Mouse (Mus musculus) neural tube, embryonic 14.5 days (tissue): Measurements from ENCODE around the gene Xrcc4. TPM values are rescaled to one million over a fixed set of nuclear protein-coding genes. Genes with fewer than 3 reads are reported as not detected.

Experiments used
- ATAC-seq: fragments of 200-750 bp; cut with Nextera tagmentation; 2 replicates; pipeline ENCODE4 v1.8.0; 2017; ENCODE audit warnings: low read depth, mild to moderate bottlenecking, moderate TSS enrichment, moderate library complexity
- H3K27ac ChIP-seq: fragments of 300-500 bp; sonication (generic); 2 replicates; pipeline ENCODE4 v1.5.1; 2014; ENCODE audit warnings: low read depth, mild to moderate bottlenecking, control low read depth, low read length, moderate library complexity, mixed read lengths
- H3K27me3 ChIP-seq: fragments of 300-500 bp; sonication (generic); 2 replicates; pipeline ENCODE4 v1.6.1; 2014; ENCODE audit warnings: low read length; ENCODE audit not compliant: control insufficient read depth, insufficient read depth
- H3K36me3 ChIP-seq: fragments of 300-500 bp; sonication (generic); 2 replicates; pipeline ENCODE4 v1.6.1; 2014; ENCODE audit warnings: low read length, mixed read lengths; ENCODE audit not compliant: control insufficient read depth, insufficient read depth
- H3K4me1 ChIP-seq: fragments of 300-500 bp; sonication (generic); 2 replicates; pipeline ENCODE4 v1.6.1; 2014; ENCODE audit warnings: low read length; ENCODE audit not compliant: control insufficient read depth, insufficient read depth
- H3K4me2 ChIP-seq: fragments of 300-500 bp; sonication (generic); 2 replicates; pipeline ENCODE4 v1.6.1; 2014; ENCODE audit warnings: mild to moderate bottlenecking, low read depth, low read length, control low read depth
- H3K4me3 ChIP-seq: fragments of 300-500 bp; sonication (generic); 2 replicates; pipeline ENCODE4 v1.5.1; 2014; ENCODE audit warnings: low read depth, low read length, control low read depth, mixed read lengths
- H3K9ac ChIP-seq: fragments of 300-500 bp; sonication (generic); replicated peaks from 2 replicates; pipeline ENCODE4 v1.6.1; 2014; ENCODE audit warnings: low read depth, mild to moderate bottlenecking, control low read depth, low read length, mixed read lengths
- H3K9me3 ChIP-seq: fragments of 300-500 bp; sonication (generic); 2 replicates; pipeline ENCODE4 v1.6.1; 2016; ENCODE audit warnings: low read length; ENCODE audit not compliant: control insufficient read depth
- WGBS: fragments of 180-500 bp; shearing (Covaris S2); extraction: QIAGEN DNeasy Blood & Tissue Kit; methylation state at CpG from one replicate; pipeline ENCODE4 v1.1.7; 2014; 5-methylcytosine and 5-hydroxymethylcytosine counted together
- polyA plus RNA-seq: library from polyadenylated mRNA; unstranded; fragments of >200 nt; fragmentation: Nextera tagmentation; extraction: Ambion mirVana; gene quantifications from 2 replicates; pipeline ENCODE4 v1.2.1, GENCODE M21; 2014

Xrcc4 gene
- polyA plus RNA-seq, 1 experiment from 2014 or later: 17.5 TPM

GRCm38 (mm10) chr13:89726492-89726891, 362.9 kb downstream of the Xrcc4 start:
- Histone ChIP-seq H3K4me3 (no peak overlapping the region), H3K4me1 (no peaks in the 10 kb centered on the region), H3K9me3 (no peaks in the 10 kb centered on the region), H3K9ac (no peak overlapping the region), H3K27ac (no peak overlapping the region), H3K27me3 (no peaks in the 10 kb centered on the region), H3K36me3 (no peaks in the 10 kb centered on the region), H3K4me2 (no peak overlapping the region)
- WGBS: 72% methylated on average over 2 of the region's 2 CpGs
- no peak for ATAC-seq

Other genes with a start within 250 kb of the Xrcc4 start
- 53.2 and 54.9 TPM in 2 replicates for gene Tmem167, start 485 bp downstream of the Xrcc4 start, polyA plus RNA-seq